Mouse (Mus musculus) limb, embryonic 15.5 days (tissue): ENCODE data around the gene Pip5k1c. TPM values are rescaled to one million over a fixed set of nuclear protein-coding genes. Genes with fewer than 3 reads are reported as not detected.

Source experiments
- ATAC-seq: fragments of 200-750 bp; cut with Nextera tagmentation; 2 replicates; pipeline ENCODE4 v1.8.0; 2017; ENCODE audit warnings: low read depth, moderate TSS enrichment; ENCODE audit not compliant: insufficient number of reproducible peaks, low FRiP score, low TSS enrichment
- H3K27ac ChIP-seq: fragments of 300-500 bp; sonication (generic); 2 replicates; pipeline ENCODE4 v1.5.1; 2015; ENCODE audit warnings: moderate library complexity, mild to moderate bottlenecking, inconsistent platforms
- H3K27me3 ChIP-seq: fragments of 300-500 bp; sonication (generic); 2 replicates; pipeline ENCODE4 v1.6.1; 2015; ENCODE audit warnings: inconsistent platforms
- H3K36me3 ChIP-seq: fragments of 300-500 bp; sonication (generic); 2 replicates; pipeline ENCODE4 v1.6.1; 2015; ENCODE audit warnings: inconsistent platforms
- H3K4me1 ChIP-seq: fragments of 300-500 bp; sonication (generic); 2 replicates; pipeline ENCODE4 v1.6.1; 2015; ENCODE audit warnings: inconsistent platforms
- H3K4me2 ChIP-seq: fragments of 300-500 bp; sonication (generic); 2 replicates; pipeline ENCODE4 v1.6.1; 2015; ENCODE audit warnings: mild to moderate bottlenecking, inconsistent platforms
- H3K4me3 ChIP-seq: fragments of 300-500 bp; sonication (generic); 2 replicates; pipeline ENCODE4 v1.5.1; 2015; ENCODE audit warnings: mild to moderate bottlenecking, inconsistent platforms
- H3K9ac ChIP-seq: fragments of 300-500 bp; sonication (generic); 2 replicates; pipeline ENCODE4 v1.6.1; 2015; ENCODE audit warnings: inconsistent platforms
- H3K9me3 ChIP-seq: fragments of 300-500 bp; sonication (generic); 2 replicates; pipeline ENCODE4 v1.6.1; 2016; ENCODE audit warnings: inconsistent platforms
- WGBS: fragments of 180-500 bp; shearing (Covaris S2); methylation state at CpG from one replicate; pipeline ENCODE4 v1.1.7; 2015; 5-methylcytosine and 5-hydroxymethylcytosine counted together
- polyA plus RNA-seq: library from polyadenylated mRNA; unstranded; fragments of >200 nt; fragmentation: Nextera tagmentation; extraction: Ambion mirVana; gene quantifications from 2 replicates; pipeline ENCODE4 v1.2.1, GENCODE M21; 2015

The Pip5k1c gene
- polyA plus RNA-seq, 1 experiment from 2014 or later: 48.1 TPM

- Histone ChIP-seq H3K9ac (peak overlapping the region; percentile 18; the same call in 1 of the 2 replicates), H3K4me1 (peaks cover 53% of the 10 kb centered on the region), H3K27ac (peak overlapping the region; percentile 92), H3K4me3 (peak overlapping the region; percentile 99), H3K36me3 (peaks cover 62% of the 10 kb centered on the region), H3K4me2 (peak overlapping the region; percentile 74), H3K27me3 (no peaks in the 10 kb centered on the region), H3K9me3 (no peaks in the 10 kb centered on the region)
- 25% methylated on average over 8 of the region's 8 CpGs for whole genome bisulfite sequencing
- no peak for ATAC-seq
Observed at GRCm38 (mm10) chr10:81319330-81319699, 26.6 kb downstream of the Pip5k1c start.

- ATAC-seq: no peak; the same call in 1 of the 2 replicates
- Histone ChIP-seq H3K27ac (peak overlapping the region; percentile 92), H3K4me1 (peaks cover 53% of the 10 kb centered on the region), H3K27me3 (no peaks in the 10 kb centered on the region), H3K4me3 (peak overlapping the region; percentile 99), H3K9ac (peak overlapping the region; percentile 18; the same call in 1 of the 2 replicates), H3K4me2 (peak overlapping the region; percentile 74), H3K9me3 (no peaks in the 10 kb centered on the region), H3K36me3 (peaks cover 62% of the 10 kb centered on the region)
- WGBS: under 1% methylated on average over 38 of the region's 38 CpGs
Observed at GRCm38 (mm10) chr10:81319741-81320549, 27.2 kb downstream of the Pip5k1c start.

GRCm38 (mm10) chr10:81320550-81321347 is 28.0 kb downstream of the Pip5k1c start, which contains the start of gene Cactin:
Gene Cactin (plus strand): TSS chr10:81321103.
- peak within 1 kb of the TSS; percentile 74 for H3K4me2 ChIP-seq
- peaks cover 62% of the 10 kb centered on the region for H3K36me3 ChIP-seq
- peak within 1 kb of the TSS; percentile 96 for H3K9ac ChIP-seq
- H3K27ac ChIP-seq: peak within 1 kb of the TSS; percentile 92
- under 1% methylated on average over 68 of the region's 68 CpGs for WGBS
- H3K27me3 ChIP-seq: no peaks in the 10 kb centered on the region
- H3K4me3 ChIP-seq: peak within 1 kb of the TSS; percentile 99
- peaks cover 53% of the 10 kb centered on the region for H3K4me1 ChIP-seq
- H3K9me3 ChIP-seq: no peaks in the 10 kb centered on the region
- ATAC-seq: peak; percentile 94

GRCm38 (mm10) chr10:81321436-81321835 is 28.7 kb downstream of the Pip5k1c start:
- Histone ChIP-seq H3K9me3 (no peaks in the 10 kb centered on the region), H3K9ac (peak overlapping the region; percentile 96), H3K4me2 (peak overlapping the region; percentile 74), H3K4me1 (peaks cover 50% of the 10 kb centered on the region), H3K27me3 (no peaks in the 10 kb centered on the region), H3K4me3 (peak overlapping the region; percentile 99), H3K27ac (peak overlapping the region; percentile 92), H3K36me3 (peaks cover 62% of the 10 kb centered on the region)
- ATAC-seq: no peak
- WGBS: 3% methylated on average over 20 of the region's 20 CpGs

GRCm38 (mm10) chr10:81322444-81322843 is 29.7 kb downstream of the Pip5k1c start:
- Histone ChIP-seq H3K9me3 (no peaks in the 10 kb centered on the region), H3K4me2 (peak overlapping the region; percentile 74; the same call in 1 of the 2 replicates), H3K27ac (no peak overlapping the region), H3K36me3 (peaks cover 66% of the 10 kb centered on the region), H3K4me1 (peaks cover 40% of the 10 kb centered on the region), H3K4me3 (peak overlapping the region; percentile 99), H3K9ac (peak overlapping the region; percentile 96; the same call in 1 of the 2 replicates), H3K27me3 (no peaks in the 10 kb centered on the region)
- WGBS: 93% methylated on average over 27 of the region's 27 CpGs
- no peak for ATAC-seq

- Histone ChIP-seq H3K9me3 (no peaks in the 10 kb centered on the region), H3K27ac (no peak overlapping the region), H3K27me3 (no peaks in the 10 kb centered on the region), H3K4me1 (peaks cover 39% of the 10 kb centered on the region), H3K4me3 (0 out of 2 replicates have a peak overlapping the region, but pooled peaks have one; percentile 99), H3K4me2 (no peak overlapping the region), H3K9ac (no peak overlapping the region), H3K36me3 (peaks cover 64% of the 10 kb centered on the region)
- ATAC-seq: no peak
- 91% methylated on average over 23 of the region's 23 CpGs for WGBS
Observed at GRCm38 (mm10) chr10:81323141-81323775, 30.5 kb downstream of the Pip5k1c start.

- Histone ChIP-seq H3K4me3 (no peak overlapping the region), H3K36me3 (peaks cover 60% of the 10 kb centered on the region), H3K9ac (no peak overlapping the region), H3K27me3 (no peaks in the 10 kb centered on the region), H3K27ac (no peak overlapping the region), H3K9me3 (no peaks in the 10 kb centered on the region), H3K4me1 (peaks cover 39% of the 10 kb centered on the region), H3K4me2 (no peak overlapping the region)
- 93% methylated on average over 18 of the region's 18 CpGs for WGBS
- no peak for ATAC-seq
Observed at GRCm38 (mm10) chr10:81323791-81324530, 31.2 kb downstream of the Pip5k1c start.

- Histone ChIP-seq H3K27ac (no peak overlapping the region), H3K4me2 (no peak overlapping the region), H3K9me3 (no peaks in the 10 kb centered on the region), H3K4me1 (peaks cover 40% of the 10 kb centered on the region), H3K36me3 (peaks cover 60% of the 10 kb centered on the region), H3K27me3 (no peaks in the 10 kb centered on the region), H3K4me3 (no peak overlapping the region), H3K9ac (no peak overlapping the region)
- ATAC-seq: no peak
- 94% methylated on average over 21 of the region's 21 CpGs for WGBS
Observed at GRCm38 (mm10) chr10:81325176-81325575, 32.4 kb downstream of the Pip5k1c start.

GRCm38 (mm10) chr10:81325781-81326180 is 33.0 kb downstream of the Pip5k1c start:
- H3K9ac ChIP-seq: no peak overlapping the region
- no peak for ATAC-seq
- H3K27ac ChIP-seq: no peak overlapping the region
- no peak overlapping the region for H3K4me3 ChIP-seq
- 93% methylated on average over 18 of the region's 18 CpGs for WGBS
- H3K4me2 ChIP-seq: no peak overlapping the region
- H3K27me3 ChIP-seq: no peaks in the 10 kb centered on the region
- H3K4me1 ChIP-seq: peaks cover 46% of the 10 kb centered on the region
- peaks cover 60% of the 10 kb centered on the region for H3K36me3 ChIP-seq
- no peaks in the 10 kb centered on the region for H3K9me3 ChIP-seq

GRCm38 (mm10) chr10:81326858-81327257 is 34.1 kb downstream of the Pip5k1c start:
- Histone ChIP-seq H3K27me3 (no peaks in the 10 kb centered on the region), H3K9me3 (no peaks in the 10 kb centered on the region), H3K36me3 (peaks cover 60% of the 10 kb centered on the region), H3K9ac (no peak overlapping the region), H3K4me1 (peaks cover 48% of the 10 kb centered on the region), H3K4me3 (no peak overlapping the region), H3K4me2 (no peak overlapping the region), H3K27ac (no peak overlapping the region)
- ATAC-seq: no peak
- WGBS: 71% methylated on average over 6 of the region's 6 CpGs

- H3K36me3 ChIP-seq: peaks cover 51% of the 10 kb centered on the region
- ATAC-seq: no peak
- no peak overlapping the region for H3K9ac ChIP-seq
- peak overlapping the region; percentile 91 for H3K27ac ChIP-seq
- H3K4me3 ChIP-seq: no peak overlapping the region
- H3K4me1 ChIP-seq: peaks cover 46% of the 10 kb centered on the region
- no peak overlapping the region for H3K4me2 ChIP-seq
- H3K9me3 ChIP-seq: no peaks in the 10 kb centered on the region
- H3K27me3 ChIP-seq: peaks cover 9% of the 10 kb centered on the region
- WGBS: 27% methylated on average over 2 of the region's 2 CpGs
Observed at GRCm38 (mm10) chr10:81327959-81328358, 35.2 kb downstream of the Pip5k1c start.
